Mouse (Mus musculus) lung, embryonic 14.5 days (tissue): ENCODE measurements around the gene Ank3. TPM values are rescaled to one million over a fixed set of nuclear protein-coding genes. Genes with fewer than 3 reads are reported as not detected.

Experiments
- ATAC-seq: fragments of 200-750 bp; cut with Nextera tagmentation; 2 replicates; pipeline ENCODE4 v1.8.0; 2017; ENCODE audit warnings: mild to moderate bottlenecking, moderate TSS enrichment, moderate library complexity; ENCODE audit not compliant: insufficient read depth
- DNase-seq: peaks from one replicate; pipeline ENCODE4 v3.0.0-alpha.2; 2015
- H3K27ac ChIP-seq: fragments of 300-500 bp; sonication (generic); 2 replicates; pipeline ENCODE4 v1.5.1; 2014; ENCODE audit warnings: low read depth, mild to moderate bottlenecking, moderate library complexity
- H3K27me3 ChIP-seq: fragments of 300-500 bp; sonication (generic); 2 replicates; pipeline ENCODE4 v1.6.1; 2014; ENCODE audit warnings: low read length, control low read depth; ENCODE audit not compliant: insufficient read depth
- H3K36me3 ChIP-seq: fragments of 300-500 bp; sonication (generic); 2 replicates; pipeline ENCODE4 v1.6.1; 2014; ENCODE audit warnings: control low read depth; ENCODE audit not compliant: insufficient read depth
- H3K4me1 ChIP-seq: fragments of 300-500 bp; sonication (generic); 2 replicates; pipeline ENCODE4 v1.6.1; 2014; ENCODE audit warnings: antibody characterized with exemption, control low read depth; ENCODE audit not compliant: insufficient read depth
- H3K4me2 ChIP-seq: fragments of 300-500 bp; sonication (generic); 2 replicates; pipeline ENCODE4 v1.6.1; 2014; ENCODE audit warnings: mild to moderate bottlenecking
- H3K4me3 ChIP-seq: fragments of 300-500 bp; sonication (generic); 2 replicates; pipeline ENCODE4 v1.5.1; 2014; ENCODE audit warnings: low read depth, low read length
- H3K9ac ChIP-seq: fragments of 300-500 bp; sonication (generic); 2 replicates; pipeline ENCODE4 v1.6.1; 2014
- H3K9me3 ChIP-seq: fragments of 300-500 bp; sonication (generic); 2 replicates; pipeline ENCODE4 v1.6.1; 2016; ENCODE audit warnings: low read depth, low read length, control low read depth
- CTCF ChIP-seq: IDR thresholded peaks from 2 replicates; pipeline ENCODE4 v1.5.1; 2016; ENCODE audit warnings: antibody characterized with exemption, low read depth
- WGBS: fragments of 180-500 bp; shearing (Covaris S2); extraction: QIAGEN DNeasy Blood & Tissue Kit; methylation state at CpG from one replicate; pipeline ENCODE4 v1.1.7; 2014; 5-methylcytosine and 5-hydroxymethylcytosine counted together
- polyA plus RNA-seq: library from polyadenylated mRNA; unstranded; fragments of >200 nt; fragmentation: Nextera tagmentation; extraction: Ambion mirVana; gene quantifications from 2 replicates; pipeline ENCODE4 v1.2.1, GENCODE M21; 2014

Ank3 gene
- polyA plus RNA-seq, 1 experiment from 2014 or later: 16.2 TPM

- ATAC-seq (no peak; the same call in 1 of the 2 replicates), DNase-seq (peak; percentile 39)
- WGBS: 33% methylated on average over 12 of the region's 12 CpGs
- Histone ChIP-seq H3K9ac (no peak overlapping the region), H3K4me3 (no peak overlapping the region), H3K4me2 (no peak overlapping the region), H3K27ac (no peak overlapping the region), H3K36me3 (no peaks in the 10 kb centered on the region), H3K4me1 (no peaks in the 10 kb centered on the region), H3K9me3 (no peaks in the 10 kb centered on the region), H3K27me3 (no peaks in the 10 kb centered on the region)
- TF ChIP-seq CTCF: no peak
Measured at GRCm38 (mm10) chr10:69414888-69415287, 16.3 kb downstream of the Ank3 start.

GRCm38 (mm10) chr10:69418716-69419115 is 20.1 kb downstream of the Ank3 start:
- H3K36me3 ChIP-seq: no peaks in the 10 kb centered on the region

GRCm38 (mm10) chr10:69420306-69420705 is 21.7 kb downstream of the Ank3 start:
- Histone ChIP-seq H3K9ac (no peak overlapping the region), H3K4me3 (no peak overlapping the region), H3K9me3 (no peaks in the 10 kb centered on the region), H3K4me1 (no peaks in the 10 kb centered on the region), H3K4me2 (no peak overlapping the region), H3K36me3 (no peaks in the 10 kb centered on the region), H3K27me3 (no peaks in the 10 kb centered on the region), H3K27ac (no peak overlapping the region)
- no peak for TF ChIP-seq CTCF
- no peak for DNase-seq
- WGBS: 41% methylated on average over 6 of the region's 6 CpGs
- ATAC-seq: no peak

More at GRCm38 (mm10) chr10:69418716-69419115, 20.1 kb downstream of the Ank3 start:
- ATAC-seq (no peak), DNase-seq (no peak)
- Histone ChIP-seq H3K9me3 (no peaks in the 10 kb centered on the region), H3K27me3 (no peaks in the 10 kb centered on the region), H3K4me1 (no peaks in the 10 kb centered on the region), H3K4me2 (no peak overlapping the region), H3K9ac (no peak overlapping the region), H3K27ac (no peak overlapping the region), H3K4me3 (no peak overlapping the region)
- TF ChIP-seq CTCF: no peak
- 64% methylated on average over 8 of the region's 8 CpGs for WGBS

GRCm38 (mm10) chr10:69424051-69424450 is 25.5 kb downstream of the Ank3 start:
- no peak overlapping the region for H3K27ac ChIP-seq
- H3K4me2 ChIP-seq: no peak overlapping the region
- no peaks in the 10 kb centered on the region for H3K27me3 ChIP-seq
- no peaks in the 10 kb centered on the region for H3K36me3 ChIP-seq
- no peak overlapping the region for H3K9ac ChIP-seq
- no peaks in the 10 kb centered on the region for H3K9me3 ChIP-seq
- no peaks in the 10 kb centered on the region for H3K4me1 ChIP-seq
- WGBS: 88% methylated on average over 3 of the region's 3 CpGs
- DNase-seq (no peak), ATAC-seq (no peak)
- TF ChIP-seq CTCF: no peak
- H3K4me3 ChIP-seq: no peak overlapping the region

DNA sequence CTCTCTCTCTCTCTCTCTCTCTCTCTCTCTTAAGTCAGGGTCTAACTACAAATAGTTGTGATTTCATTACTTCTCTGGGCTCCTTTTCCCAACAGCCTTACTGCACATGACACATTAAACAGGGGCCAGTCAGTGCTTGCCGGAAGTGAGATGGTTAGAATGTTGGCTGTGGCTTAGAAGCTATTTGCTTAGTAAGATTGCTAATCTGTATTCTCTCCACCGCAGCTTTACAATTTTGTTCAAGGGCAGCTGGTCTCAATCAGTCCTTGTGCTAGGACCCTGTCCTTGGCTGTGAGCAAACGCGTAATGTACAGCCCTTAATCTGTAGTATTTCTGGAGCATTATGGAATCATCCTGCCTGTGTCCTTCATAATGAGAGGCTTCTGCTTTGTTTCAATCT is 31.6 kb downstream of the Ank3 start:
- H3K4me2 ChIP-seq: no peak overlapping the region
- H3K27me3 ChIP-seq: no peaks in the 10 kb centered on the region
- H3K27ac ChIP-seq: no peak overlapping the region
- H3K4me3 ChIP-seq: no peak overlapping the region
- 54% methylated on average over 4 of the region's 4 CpGs for WGBS
- no peaks in the 10 kb centered on the region for H3K9me3 ChIP-seq
- H3K36me3 ChIP-seq: no peaks in the 10 kb centered on the region
- no peak overlapping the region for H3K9ac ChIP-seq
- DNase-seq: no peak
- TF ChIP-seq CTCF: no peak
- H3K4me1 ChIP-seq: no peaks in the 10 kb centered on the region
- no peak for ATAC-seq

GRCm38 (mm10) chr10:69431101-69431500 is 32.5 kb downstream of the Ank3 start:
- TF ChIP-seq CTCF: no peak

GRCm38 (mm10) chr10:69435213-69435612 is 36.6 kb downstream of the Ank3 start:
- ATAC-seq: no peak
- Histone ChIP-seq H3K4me3 (no peak overlapping the region), H3K9ac (no peak overlapping the region), H3K27ac (no peak overlapping the region), H3K27me3 (no peaks in the 10 kb centered on the region), H3K9me3 (no peaks in the 10 kb centered on the region), H3K4me2 (no peak overlapping the region), H3K36me3 (no peaks in the 10 kb centered on the region), H3K4me1 (no peaks in the 10 kb centered on the region)
- no peak for TF ChIP-seq CTCF
- DNase-seq: no peak
- 73% methylated on average over 6 of the region's 6 CpGs for WGBS

More at GRCm38 (mm10) chr10:69431101-69431500, 32.5 kb downstream of the Ank3 start:
- DNase-seq: peak; percentile 57
- no peak overlapping the region for H3K4me3 ChIP-seq
- no peak overlapping the region for H3K9ac ChIP-seq
- WGBS: 63% methylated on average over 7 of the region's 7 CpGs
- no peaks in the 10 kb centered on the region for H3K36me3 ChIP-seq
- H3K9me3 ChIP-seq: no peaks in the 10 kb centered on the region
- H3K27me3 ChIP-seq: no peaks in the 10 kb centered on the region
- no peak overlapping the region for H3K4me2 ChIP-seq
- no peaks in the 10 kb centered on the region for H3K4me1 ChIP-seq
- no peak overlapping the region for H3K27ac ChIP-seq
- no peak for ATAC-seq

GRCm38 (mm10) chr10:69439449-69439848 is 40.9 kb downstream of the Ank3 start:
- Histone ChIP-seq H3K4me3 (no peak overlapping the region), H3K4me2 (no peak overlapping the region), H3K27me3 (no peaks in the 10 kb centered on the region), H3K9me3 (no peaks in the 10 kb centered on the region), H3K4me1 (no peaks in the 10 kb centered on the region), H3K36me3 (no peaks in the 10 kb centered on the region), H3K27ac (no peak overlapping the region), H3K9ac (no peak overlapping the region)
- 80% methylated on average over 8 of the region's 8 CpGs for WGBS
- no peak for TF ChIP-seq CTCF
- DNase-seq (no peak), ATAC-seq (no peak)
